Comparison of ENCODE assay signal across 31 mouse cellular contexts in genomic region chr15:85529911-85530310, GRCm38 (mm10). TPM values are rescaled to one million over a fixed set of nuclear protein-coding genes. Genes with fewer than 3 reads are reported as not detected.
DNase-seq lines count a peak whose midpoint lies in the region; ATAC-seq and TF ChIP-seq lines count a peak whose summit lies in the region.
"Had no signal": no experiment of that assay in that cellular context is flagged by ENCODE, and none has a peak within 500 bp of the region (broad histone marks: within the 10 kb centered on the region; RNA-seq: fewer than 3 reads in every experiment).

No protein-coding gene starts in this region.

- H3K27me3 ChIP-seq in lung, embryonic 14.5 days (ENCODE audit: insufficient read depth, low read length), result no peaks in the 10 kb centered on the region
- H3K27me3 ChIP-seq: neural tube, embryonic 15.5 days; stomach, embryonic 15.5 days had no signal

- H3K9me3 ChIP-seq in lung, embryonic 14.5 days (ENCODE audit: low read depth, low read length), result no peaks in the 10 kb centered on the region
- H3K9me3 ChIP-seq: embryonic facial prominence, embryonic 13.5 days; G1E; heart, embryonic 12.5 days; liver, embryonic 12.5 days; neural tube, embryonic 15.5 days; stomach, embryonic 15.5 days had no signal

- DNase-seq in kidney, adult 9 months, result peak; percentile 28
- DNase-seq in kidney, adult 8-10 months, result no peak
- peak; percentile 11 for DNase-seq in lung, embryonic 14.5 days
- DNase-seq in lung, postnatal 10 days, result no peak
- peak; percentile 35 for DNase-seq in ES-CJ7 (ENCODE audit: low read depth, low spot score)
- DNase-seq in ZHBTc4 (ENCODE audit: low read depth, low spot score), result peak; percentile 52
- no peak for DNase-seq in right cerebral cortex, adult 18-20 months
- DNase-seq: adrenal gland, postnatal 25 days; cerebellum, adult 11-12 months; cerebellum, adult 9-11 months; embryo, embryonic 11 days; heart, adult 2 months; heart, postnatal 4 days; left cerebral cortex, postnatal 4 days; liver, postnatal 0 days; midbrain, embryonic 14.5 days; retina, postnatal 1 day; right cerebral cortex, postnatal 25 days had no signal

- no peaks in the 10 kb centered on the region for H3K36me3 ChIP-seq in lung, embryonic 14.5 days (ENCODE audit: insufficient read depth)
- H3K36me3 ChIP-seq: embryonic facial prominence, embryonic 13.5 days; G1E; heart, embryonic 12.5 days; liver, embryonic 12.5 days; neural tube, embryonic 15.5 days; stomach, embryonic 15.5 days had no signal

- WGBS in lung, embryonic 14.5 days, result 34% methylated on average over 3 of the region's 3 CpGs

- no peak overlapping the region for H3K4me2 ChIP-seq in lung, embryonic 14.5 days
- H3K4me2 ChIP-seq: embryonic facial prominence, embryonic 13.5 days; heart, embryonic 12.5 days; hindbrain, embryonic 14.5 days; liver, embryonic 12.5 days; neural tube, embryonic 15.5 days; stomach, embryonic 15.5 days had no signal

- 0 out of 2 replicates have a peak, but pooled peaks cover 5% of the 10 kb centered on the region for H3K4me1 ChIP-seq in lung, embryonic 14.5 days (ENCODE audit: insufficient read depth)
- H3K4me1 ChIP-seq: liver, embryonic 12.5 days; neural tube, embryonic 15.5 days had no signal

- ATAC-seq in lung, embryonic 14.5 days (ENCODE audit: insufficient read depth), result no peak
- ATAC-seq: CD4-positive, CD25-positive, alpha-beta regulatory T cell, adult 4 months; forebrain, embryonic 16.5 days; inflammation-experienced regulatory T-cells, adult 6 months; liver, embryonic 12.5 days; liver, postnatal 0 days had no signal

- TF ChIP-seq CTCF in lung, embryonic 14.5 days (IDR thresholded peaks at IDR 0.05; ENCODE audit: low read depth), result no peak

- H3K27ac ChIP-seq in lung, embryonic 14.5 days (ENCODE audit: low read depth), result peak overlapping the region; percentile 32; the same call in 1 of the 2 replicates
- H3K27ac ChIP-seq: embryonic facial prominence, embryonic 13.5 days; heart, adult 2 months; hindbrain, embryonic 14.5 days; liver, embryonic 12.5 days; neural tube, embryonic 15.5 days; stomach, embryonic 15.5 days had no signal

- H3K4me3 ChIP-seq in lung, embryonic 14.5 days (ENCODE audit: low read depth, low read length), result no peak overlapping the region
- H3K4me3 ChIP-seq: embryonic facial prominence, embryonic 13.5 days; heart, adult 2 months; heart, embryonic 12.5 days; liver, embryonic 12.5 days; neural tube, embryonic 15.5 days; stomach, embryonic 15.5 days had no signal

- no peak overlapping the region for H3K9ac ChIP-seq in lung, embryonic 14.5 days
- H3K9ac ChIP-seq: heart, embryonic 12.5 days; hindbrain, embryonic 14.5 days; liver, embryonic 12.5 days; liver, postnatal 0 days; neural tube, embryonic 15.5 days; stomach, embryonic 15.5 days had no signal

RNA-seq across cellular contexts. Expression of gene 7530416G11Rik, which starts 26.9 kb away (rescaled TPM):
- polyA plus RNA-seq in lung, embryonic 14.5 days (2014; fragmentation: Nextera tagmentation; extraction: Ambion mirVana), result not detected in 2 replicates
- polyA plus RNA-seq: CD4-positive, CD25-positive, alpha-beta regulatory T cell, adult 4 months; embryonic facial prominence, embryonic 13.5 days; forebrain, embryonic 11.5 days; forebrain, embryonic 16.5 days; G1E; heart, adult 2 months; heart, embryonic 12.5 days; heart, postnatal 0 days; hindbrain, embryonic 14.5 days; inflammation-experienced regulatory T-cells, adult 6 months; limb, embryonic 14.5 days; liver, embryonic 12.5 days; liver, postnatal 0 days; midbrain, embryonic 14.5 days; neural tube, embryonic 15.5 days; stomach, embryonic 15.5 days had no signal

RNA-seq across cellular contexts. Expression of gene Wnt7b, which starts 52.4 kb away (rescaled TPM):
- 65.7 and 77.0 TPM in 2 replicates for polyA plus RNA-seq in lung, embryonic 14.5 days (2014; fragmentation: Nextera tagmentation; extraction: Ambion mirVana)
- polyA plus RNA-seq: CD4-positive, CD25-positive, alpha-beta regulatory T cell, adult 4 months; G1E; inflammation-experienced regulatory T-cells, adult 6 months had no signal

Comparison
In these comparisons a context has a peak if more than half of its experiments do, and no peak if none do; other contexts are left out.
1. DNase-seq: peak in kidney, adult 9 months (single experiment), lung, embryonic 14.5 days (single experiment), ES-CJ7 (single experiment) and ZHBTc4 (single experiment); none in kidney, adult 8-10 months (0 of 2), lung, postnatal 10 days (single experiment) and right cerebral cortex, adult 18-20 months (single experiment).